Mouse (Mus musculus) urinary bladder, postnatal 14 days (tissue): ENCODE measurements around the gene Slc9a3.

Source experiments
- DNase-seq: peaks from one replicate; pipeline ENCODE4 v3.0.0; 2021; ENCODE audit warnings: low spot score

Gene Slc9a3

DNA sequence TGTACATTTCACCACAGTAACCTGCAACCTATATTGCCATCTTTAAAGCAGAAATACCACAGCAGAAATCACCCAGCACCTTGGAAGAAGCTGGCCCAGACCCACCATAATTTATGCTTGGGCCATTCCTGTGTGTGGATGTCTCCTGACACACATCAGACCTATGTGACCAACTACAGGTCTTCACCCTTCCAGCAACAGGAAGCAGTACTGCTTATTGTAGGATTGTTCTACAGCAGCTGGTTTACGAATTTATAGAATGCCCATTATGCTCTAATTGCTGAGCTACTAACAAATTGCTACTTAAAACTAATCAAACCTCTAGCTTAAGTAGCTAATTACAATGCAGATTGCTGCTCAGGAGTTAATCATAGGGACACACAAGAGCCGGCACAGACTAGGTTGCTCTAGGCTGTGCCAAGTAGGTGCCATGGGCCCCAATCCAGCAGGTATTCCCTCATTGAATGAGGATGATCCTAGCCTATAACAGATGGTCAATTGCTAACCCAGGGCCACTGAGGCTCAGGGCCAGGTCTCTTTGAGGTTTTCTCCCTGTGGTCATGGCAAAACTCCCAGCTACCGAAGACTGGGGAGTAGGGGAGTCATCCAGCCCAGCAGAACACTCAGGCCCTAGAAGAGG lies 24.8 kb downstream of the Slc9a3 start:
- DNase-seq = no peak

DNA sequence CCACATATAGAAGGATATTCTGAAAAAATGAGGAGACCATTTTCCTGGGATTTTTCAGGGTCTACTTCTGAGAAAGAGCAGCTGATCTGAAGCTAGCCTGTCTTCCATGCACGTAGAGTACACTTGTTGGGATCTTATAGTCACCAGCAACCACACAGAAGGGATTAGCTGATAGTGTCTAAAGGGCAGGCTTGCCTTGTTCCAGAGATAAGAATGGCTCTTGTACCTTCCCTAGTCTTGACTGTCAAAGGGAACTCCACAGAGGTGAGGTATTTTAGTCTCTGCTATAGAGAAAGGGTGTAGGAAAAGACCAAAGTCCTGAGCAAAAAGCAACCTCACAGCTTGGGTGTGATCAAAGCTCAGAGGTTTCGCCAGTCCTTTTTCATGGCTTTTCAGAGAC lies 26.1 kb downstream of the Slc9a3 start:
- DNase-seq = no peak

DNA sequence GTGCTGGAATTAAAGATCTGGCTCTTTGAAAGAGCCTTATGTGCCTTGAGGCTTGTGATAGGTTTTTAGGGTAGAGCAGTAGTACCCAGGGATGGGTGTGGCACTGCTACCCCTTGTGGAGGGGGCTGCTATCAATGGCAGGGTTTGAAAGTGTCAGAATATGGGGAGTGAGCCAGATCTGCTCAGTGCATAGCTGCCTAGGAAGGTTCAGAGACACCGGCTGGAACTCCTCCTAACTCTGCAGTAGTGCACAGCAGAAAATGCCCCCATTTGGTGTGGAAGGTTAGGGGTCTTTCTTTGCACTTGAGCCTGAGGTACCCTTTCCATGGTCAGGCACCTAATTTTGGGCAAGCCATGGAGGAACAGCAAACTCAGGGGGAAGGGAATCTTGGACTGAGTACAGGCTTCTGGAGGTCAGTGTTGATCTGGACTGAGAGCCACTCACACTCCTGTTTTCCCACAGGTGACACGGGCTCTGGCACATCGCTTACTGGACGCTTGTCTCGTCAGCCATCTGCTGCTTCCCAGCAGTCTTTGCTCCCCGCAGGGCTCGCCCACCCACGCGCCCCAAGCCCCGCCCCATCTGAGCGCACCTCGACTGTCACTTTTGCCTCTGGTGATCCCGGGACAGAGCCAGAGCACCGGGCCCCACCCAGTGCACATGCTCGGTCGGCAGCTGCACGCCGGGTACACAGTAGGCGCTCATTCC lies 45.2 kb downstream of the Slc9a3 start:
- peak; percentile 58 for DNase-seq

DNA sequence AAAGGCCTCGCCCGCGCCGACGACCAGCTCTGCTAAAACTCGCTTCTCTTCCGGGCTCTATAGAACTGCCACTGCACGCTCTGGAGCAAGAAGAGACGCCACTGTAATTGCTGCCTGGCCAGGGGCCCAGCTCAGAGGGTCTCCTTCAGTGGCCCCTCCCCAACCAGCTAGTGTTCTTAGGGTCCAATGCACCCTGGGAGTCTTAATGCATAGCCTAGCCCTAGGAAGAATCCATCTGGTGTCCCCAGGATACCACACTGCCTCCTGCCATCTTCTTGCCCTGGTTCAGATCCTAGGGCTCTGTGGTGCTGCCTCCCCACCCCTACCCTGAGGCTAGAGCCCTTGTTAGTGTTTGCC lies 45.8 kb downstream of the Slc9a3 start:
- no peak for DNase-seq

DNA sequence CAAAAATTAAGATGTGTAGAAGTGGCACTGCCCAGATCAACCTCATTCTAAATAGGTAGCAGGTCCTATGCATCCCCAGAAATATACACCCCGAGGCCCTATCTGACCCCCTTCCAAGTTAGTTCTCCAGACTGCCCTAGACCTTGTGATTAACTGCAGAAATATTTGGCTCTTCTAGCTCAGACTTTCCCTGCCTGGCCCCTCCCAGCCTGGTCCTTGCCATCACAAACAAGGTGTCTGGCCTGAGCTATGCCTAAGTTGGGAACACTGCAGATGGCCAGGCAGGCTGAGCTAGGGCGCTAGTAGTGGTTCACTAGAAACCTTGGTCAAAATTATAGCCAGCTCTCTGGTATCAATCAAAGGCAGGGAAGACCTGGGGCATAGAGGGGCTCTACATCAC lies 46.2 kb downstream of the Slc9a3 start:
- DNase-seq = peak; percentile 42

DNA sequence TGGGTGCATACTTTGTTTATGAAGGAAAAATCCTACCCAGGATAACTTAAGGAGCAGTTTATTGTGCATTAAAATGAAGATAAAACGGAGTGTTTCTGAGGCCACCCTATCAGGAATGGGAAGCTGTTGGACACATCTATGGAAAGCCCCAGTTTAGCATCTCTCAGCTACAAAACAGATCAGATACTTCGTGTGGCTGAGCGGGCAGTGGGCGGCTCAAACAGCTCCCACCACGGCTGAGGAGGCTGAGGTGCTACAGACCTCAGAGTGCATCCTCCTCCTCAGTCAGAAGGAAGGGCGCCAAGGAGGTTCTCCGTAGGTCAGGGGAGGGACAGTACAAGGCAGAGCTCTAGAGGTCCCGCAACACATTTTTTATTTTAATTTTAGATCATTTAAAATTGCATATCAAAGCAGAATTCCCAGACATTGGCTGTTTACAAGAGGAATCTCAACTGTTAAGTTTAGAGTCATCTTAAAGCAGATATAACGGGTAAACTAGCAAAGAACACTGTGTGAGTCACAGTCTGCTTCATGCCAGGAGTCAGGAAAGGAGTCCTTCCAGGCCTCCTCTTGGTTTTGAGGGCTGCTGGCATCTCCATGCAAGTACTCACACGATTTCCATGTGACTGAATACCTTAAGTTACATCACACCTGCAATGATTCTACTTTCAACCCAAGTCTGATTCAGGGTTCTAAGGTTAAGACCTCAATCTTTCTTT lies 48.3 kb downstream of the Slc9a3 start:
- DNase-seq = no peak

DNA sequence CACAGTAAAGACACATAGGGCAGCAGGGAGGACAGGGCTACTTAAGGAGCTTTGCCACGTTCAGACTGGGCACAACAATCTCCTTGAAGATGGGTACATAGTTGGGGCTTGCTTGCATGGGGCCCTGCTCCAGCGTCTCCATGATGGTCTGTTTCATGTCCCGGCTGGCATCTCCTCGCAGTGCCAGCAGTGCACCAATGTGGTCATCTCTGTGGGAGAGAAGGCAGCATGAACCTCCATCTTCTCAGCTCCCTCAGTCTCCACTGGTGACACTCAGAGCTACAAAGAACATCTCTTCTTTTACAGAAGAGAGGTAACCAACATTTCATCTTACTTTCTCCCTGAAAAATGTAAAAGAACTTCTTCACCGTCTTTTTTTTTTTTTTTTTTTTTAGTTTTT lies 50.8 kb downstream of the Slc9a3 start:
- DNase-seq = no peak

DNA sequence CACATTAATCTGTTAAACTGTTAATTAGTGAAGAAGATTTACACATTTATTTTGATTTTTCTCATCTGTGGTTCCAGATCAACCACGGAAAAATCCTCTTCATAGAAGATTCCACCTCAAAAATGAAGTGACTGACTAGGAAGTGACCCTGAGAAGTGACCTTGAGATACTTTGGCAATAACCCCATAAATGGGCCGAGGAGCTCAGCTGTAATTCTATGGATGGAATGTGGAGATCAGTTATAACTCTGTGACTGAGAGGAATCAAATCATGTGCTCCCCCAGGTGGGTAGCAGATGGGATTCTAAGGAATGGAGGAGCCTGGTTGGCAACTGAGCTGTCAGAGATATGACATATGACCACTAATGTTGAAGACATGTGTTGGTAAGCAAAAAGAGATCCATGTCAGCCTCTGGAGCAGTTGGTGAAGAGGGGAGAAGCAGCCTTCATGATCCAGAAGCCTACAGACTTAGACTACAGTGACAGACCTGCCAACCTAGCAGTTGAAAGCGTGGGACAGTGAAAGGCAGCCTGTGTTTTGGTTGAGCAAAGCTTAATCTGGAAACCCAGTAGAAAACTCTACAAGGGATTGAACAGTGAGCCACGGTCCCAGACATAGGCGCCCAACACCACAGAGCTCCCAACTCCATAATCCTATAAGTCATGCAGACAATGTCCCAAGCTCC lies 61.9 kb downstream of the Slc9a3 start:
- no peak for DNase-seq

DNA sequence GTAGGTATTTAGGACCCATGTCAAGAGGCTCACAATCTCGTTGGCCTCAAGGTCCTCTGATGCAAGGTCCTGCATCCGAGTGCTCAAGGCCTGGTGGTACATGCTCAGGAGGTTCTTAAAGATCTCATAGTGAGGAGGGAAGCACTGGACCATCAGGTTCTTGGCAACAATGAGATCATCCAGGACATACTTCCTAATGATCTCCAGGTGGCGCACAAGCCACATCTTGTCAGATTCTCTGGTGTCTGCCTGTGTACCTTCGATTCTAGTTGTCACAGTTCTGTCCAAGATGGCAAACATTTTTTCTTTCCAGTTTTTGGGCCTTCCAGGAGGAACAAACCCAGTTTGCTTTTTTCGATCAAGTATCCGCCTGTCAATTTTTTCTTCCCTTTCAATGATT lies 71.4 kb downstream of the Slc9a3 start:
- no peak for DNase-seq

DNA sequence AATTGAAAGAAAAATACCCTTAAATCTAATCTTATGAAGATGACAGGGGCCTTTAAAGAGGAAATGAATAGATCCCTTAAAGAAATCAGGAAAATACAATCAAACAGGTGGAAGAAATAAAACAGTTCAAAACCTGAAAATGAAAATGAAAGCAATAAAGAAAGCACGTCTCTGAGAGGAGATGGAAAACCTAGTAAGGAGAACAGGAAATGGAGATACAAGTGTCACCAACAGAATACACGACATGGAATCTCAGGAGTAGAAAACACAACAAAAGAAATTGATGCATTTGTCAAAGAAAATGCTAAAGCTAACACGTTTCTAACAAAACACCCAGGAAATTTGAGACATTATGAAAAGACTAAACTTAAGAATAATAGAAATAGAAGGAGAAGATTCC lies 75.2 kb downstream of the Slc9a3 start:
- no peak for DNase-seq

DNA sequence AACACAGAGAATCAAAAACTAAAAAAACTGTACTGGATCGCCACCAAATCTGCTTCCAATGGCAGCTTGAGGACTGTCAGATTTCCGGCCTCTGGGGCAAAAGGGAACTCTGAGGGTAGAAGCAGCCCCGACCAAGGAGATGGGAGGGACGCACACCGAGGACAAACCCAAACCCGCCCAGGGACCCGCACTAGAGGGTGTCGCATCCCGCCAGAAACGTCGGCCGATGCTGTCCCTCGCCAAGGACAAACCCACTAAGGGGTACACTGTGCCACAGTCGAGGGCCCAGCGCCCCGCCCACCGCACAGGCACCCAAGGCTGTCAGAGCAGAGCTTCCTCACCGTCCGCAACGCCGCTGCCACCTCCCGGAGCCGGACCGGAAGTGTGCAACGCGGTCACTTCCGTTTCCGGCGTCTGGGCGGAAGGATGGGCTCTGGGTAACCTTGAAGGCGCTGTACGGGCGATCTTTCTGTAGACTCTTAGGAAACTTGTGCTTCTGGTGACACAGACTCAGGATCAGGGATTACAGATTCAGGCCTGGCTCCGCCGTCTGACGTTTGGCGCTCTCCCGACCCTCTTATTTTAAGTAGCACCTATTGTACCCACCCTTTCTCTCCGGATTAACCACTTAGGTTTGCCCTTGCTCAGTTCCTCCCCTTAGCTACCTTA lies 87.2 kb downstream of the Slc9a3 start, which contains the start of gene Exoc3:
Gene Exoc3 (minus strand): TSS at position 416 of the 669 bp plus-strand sequence.
- DNase-seq = peak; percentile 90

DNA sequence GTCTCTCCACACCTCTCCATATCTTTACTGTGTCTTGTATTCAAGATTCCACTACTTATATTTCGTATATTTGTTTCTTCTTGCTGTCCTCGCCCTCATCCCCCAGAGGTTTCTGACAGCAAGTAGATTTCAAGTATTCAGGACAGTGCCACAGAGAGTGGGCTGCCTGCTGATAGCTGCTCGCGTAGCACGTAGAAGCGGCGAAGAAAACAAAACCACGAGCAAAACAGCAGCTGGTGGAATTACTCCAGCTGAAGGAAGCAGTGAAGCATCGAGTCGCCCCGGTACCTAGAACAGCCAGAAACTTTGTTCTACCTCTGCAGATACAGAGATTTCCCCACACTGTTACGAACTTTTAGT lies 87.7 kb downstream of the Slc9a3 start:
- DNase-seq = no peak

DNA sequence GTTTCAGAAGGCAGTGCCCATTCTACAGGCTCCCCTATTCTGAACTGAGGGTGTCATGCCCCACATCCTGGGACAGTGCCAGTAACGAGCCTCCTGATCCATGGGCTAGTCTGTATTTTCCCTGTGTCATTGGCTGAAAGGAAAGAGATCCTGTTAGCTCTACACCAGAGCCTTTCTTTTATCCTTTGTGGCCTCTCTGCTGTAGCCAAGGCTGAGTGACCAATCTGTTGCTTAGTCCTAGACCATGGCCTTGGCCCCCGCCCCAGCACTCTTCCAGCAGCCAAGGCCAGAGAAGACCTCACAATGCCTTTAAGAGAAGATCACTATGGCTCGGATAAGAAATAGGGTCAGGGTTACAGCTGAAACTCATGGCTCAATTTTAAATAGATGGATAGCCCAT lies 97.2 kb downstream of the Slc9a3 start:
- no peak for DNase-seq
